Mouse (Mus musculus) regulatory T cell (primary cell): Measurements from ENCODE around the gene Cnot6l.

Experiments
- in situ Hi-C: fragments of 300-600 bp; cut with MboI, MseI; formaldehyde crosslinking; loops from one replicate; pipeline ENCODE4 v1.15.1; 2025; ENCODE audit warnings: high pct_unique_total_duplicates

The Cnot6l gene

GRCm38 (mm10) chr5:96164021-96164411 lies at the start of gene Cnot6l:
Gene Cnot6l, minus strand, starts transcription at chr5:96164171.
- in situ Hi-C loops: no loop called here

GRCm38 (mm10) chr5:96209916-96210583 lies 46.1 kb upstream of the Cnot6l start:
- in situ Hi-C loops: loop anchor here (5.0 kb wide), 1 partner anchor 43 kb away; no protein-coding TSS in a partner anchor

GRCm38 (mm10) chr5:96209459-96209858 lies 45.5 kb upstream of the Cnot6l start, which contains the start of gene Mrpl1:
Gene Mrpl1, plus strand, starts transcription at chr5:96209493.
- in situ Hi-C loops: loop anchor here (5.0 kb wide), 1 partner anchor 42 kb away; no protein-coding TSS in a partner anchor

- in situ Hi-C loops: loop anchor here (5.0 kb wide), 1 partner anchor 41 kb away; no protein-coding TSS in a partner anchor
These were observed 44.6 kb upstream of the Cnot6l start for GRCm38 (mm10) chr5:96208543-96208942.

GRCm38 (mm10) chr5:96207531-96207930 lies 43.6 kb upstream of the Cnot6l start:
- in situ Hi-C loops: loop anchor here (5.0 kb wide), 1 partner anchor 40 kb away; no protein-coding TSS in a partner anchor

- in situ Hi-C loops: loop anchor here (5.0 kb wide), 1 partner anchor 40 kb away; no protein-coding TSS in a partner anchor
These were observed 42.9 kb upstream of the Cnot6l start for GRCm38 (mm10) chr5:96206897-96207296.

GRCm38 (mm10) chr5:96201462-96202154 lies 37.6 kb upstream of the Cnot6l start:
- in situ Hi-C loops: no loop called here

- in situ Hi-C loops: no loop called here
These were observed 36.3 kb upstream of the Cnot6l start for GRCm38 (mm10) chr5:96200269-96200668.

- in situ Hi-C loops: no loop called here
These were observed 34.3 kb upstream of the Cnot6l start for GRCm38 (mm10) chr5:96198271-96198670.

GRCm38 (mm10) chr5:96196547-96197052 lies 32.6 kb upstream of the Cnot6l start:
- in situ Hi-C loops: no loop called here

GRCm38 (mm10) chr5:96191251-96191650 lies 27.3 kb upstream of the Cnot6l start:
- in situ Hi-C loops: no loop called here

GRCm38 (mm10) chr5:96189761-96190160 lies 25.8 kb upstream of the Cnot6l start:
- in situ Hi-C loops: no loop called here

GRCm38 (mm10) chr5:96183987-96184386 lies 20.0 kb upstream of the Cnot6l start:
- in situ Hi-C loops: no loop called here

GRCm38 (mm10) chr5:96183211-96183610 lies 19.2 kb upstream of the Cnot6l start:
- in situ Hi-C loops: no loop called here

GRCm38 (mm10) chr5:96176879-96177358 lies 12.9 kb upstream of the Cnot6l start:
- in situ Hi-C loops: no loop called here

- in situ Hi-C loops: no loop called here
These were observed 12.2 kb upstream of the Cnot6l start for GRCm38 (mm10) chr5:96176121-96176520.

GRCm38 (mm10) chr5:96171765-96172164 lies 7.8 kb upstream of the Cnot6l start:
- in situ Hi-C loops: no loop called here

- in situ Hi-C loops: no loop called here
These were observed 6.5 kb upstream of the Cnot6l start for GRCm38 (mm10) chr5:96170443-96170842.

GRCm38 (mm10) chr5:96166761-96167160 lies 2.8 kb upstream of the Cnot6l start:
- in situ Hi-C loops: loop anchor here (5.0 kb wide), 1 partner anchor 41 kb away; the partner anchor contains the start of gene Mrpl1

- in situ Hi-C loops: no loop called here
These were observed 463 bp downstream of the Cnot6l start for GRCm38 (mm10) chr5:96163396-96164020.

GRCm38 (mm10) chr5:96162399-96163331 lies 1.3 kb downstream of the Cnot6l start:
- in situ Hi-C loops: no loop called here
